Mouse (Mus musculus): ENCODE data around the gene Ubac2.

GRCm38 (mm10) chr14:122011768-122012167, 133.3 kb downstream of the Ubac2 start:
- TF ChIP-seq CTCF (IDR thresholded peaks at IDR 0.05) (no peak), EP300 (IDR thresholded peaks at IDR 0.05) (no peak)

Measured in lung, postnatal 0 days (tissue).